Mouse (Mus musculus): ENCODE results near the gene Tollip. TPM values are rescaled to one million over a fixed set of nuclear protein-coding genes. Genes with fewer than 3 reads are reported as not detected.

Gene Tollip
- polyA plus RNA-seq, 1 experiment from 2014 or later: 20.0 TPM

DNA sequence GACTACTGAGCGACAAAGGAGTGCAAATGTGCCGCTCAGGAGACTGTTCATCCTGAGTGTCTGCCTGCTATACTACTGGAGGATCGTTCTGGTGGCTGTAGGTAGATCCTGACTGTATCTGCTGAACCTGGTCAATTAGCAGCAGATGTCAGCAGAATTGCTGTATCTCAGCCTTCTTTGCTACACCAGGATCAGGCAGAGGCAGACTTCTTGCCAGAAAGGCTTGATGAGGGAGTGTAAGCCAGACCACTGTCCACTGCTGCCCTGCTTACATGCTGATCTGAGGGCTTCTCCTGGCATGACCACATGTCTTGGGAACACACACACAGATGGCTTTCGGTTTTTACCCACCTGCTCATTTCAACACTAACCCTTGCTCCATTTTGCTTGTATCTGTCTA is 33.5 kb upstream of the Tollip start:
- WGBS (ENCODE audit: insufficient replicate concordance): 62% methylated on average over 4 of the region's 4 CpGs
- Histone ChIP-seq H3K36me3 (no peaks in the 10 kb centered on the region), H3K9ac (no peak overlapping the region), H3K27me3 (peaks cover 76% of the 10 kb centered on the region), H3K9me3 (replicated peaks) (no peaks in the 10 kb centered on the region), H3K27ac (no peak overlapping the region), H3K4me2 (no peak overlapping the region), H3K4me1 (replicated peaks) (peaks cover 7% of the 10 kb centered on the region), H3K4me3 (replicated peaks) (no peak overlapping the region)
- no peak for DNase-seq
- no peak for ATAC-seq (ENCODE audit: low read depth)

DNA sequence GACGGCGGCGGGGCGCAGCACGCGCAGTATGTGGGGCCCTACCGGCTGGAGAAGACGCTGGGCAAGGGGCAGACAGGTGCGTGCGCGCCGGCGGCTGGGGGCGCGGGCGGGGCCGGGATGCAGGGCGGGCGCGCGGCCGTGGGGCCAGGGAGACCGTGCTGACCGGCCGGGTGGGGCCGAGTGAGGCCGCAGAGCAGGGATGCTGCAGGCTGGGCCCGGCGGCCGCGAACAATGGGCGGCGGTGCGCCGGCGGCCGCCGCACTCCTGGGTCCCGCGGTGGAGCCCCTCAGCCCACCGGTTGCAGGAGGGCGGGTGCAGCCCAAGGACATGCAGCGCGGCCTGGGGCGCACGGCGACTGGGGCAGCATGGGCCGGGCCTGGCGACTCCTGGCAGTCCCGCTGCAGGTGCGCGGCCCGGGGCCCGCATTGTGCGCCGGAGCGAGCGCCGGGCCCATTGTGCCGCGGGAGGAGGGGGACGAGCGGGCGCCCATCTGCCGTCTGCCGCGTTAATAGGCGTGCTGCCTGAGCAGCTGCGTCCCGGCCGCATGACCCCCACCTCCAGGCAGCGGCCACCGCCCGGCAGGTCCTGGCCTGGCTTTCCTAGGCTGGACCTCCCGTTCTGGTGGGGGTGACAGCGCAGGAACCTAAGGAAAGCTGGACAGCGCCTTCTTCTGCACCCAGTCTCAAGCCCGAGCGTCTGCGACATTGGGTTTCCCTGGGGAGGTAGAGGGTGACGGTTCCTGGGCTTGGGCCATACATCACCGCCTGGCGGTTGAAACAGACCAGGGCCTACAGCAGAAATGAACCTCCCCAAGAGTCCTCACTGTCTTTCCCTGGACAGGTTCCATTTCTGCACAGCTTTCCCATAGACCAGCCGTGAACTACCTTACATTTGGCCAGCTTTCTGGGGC is 32.1 kb upstream of the Tollip start:
- peak overlapping the region; percentile 67 for H3K4me2 ChIP-seq
- H3K4me3 ChIP-seq (replicated peaks): peak overlapping the region; percentile 45
- WGBS (ENCODE audit: insufficient replicate concordance): 3% methylated on average over 73 of the region's 84 CpGs
- H3K4me1 ChIP-seq (replicated peaks): peaks cover 7% of the 10 kb centered on the region
- peaks cover 90% of the 10 kb centered on the region for H3K27me3 ChIP-seq
- H3K27ac ChIP-seq: no peak overlapping the region
- ATAC-seq (ENCODE audit: low read depth) (no peak), DNase-seq (no peak)
- H3K9ac ChIP-seq: no peak overlapping the region
- no peaks in the 10 kb centered on the region for H3K36me3 ChIP-seq
- H3K9me3 ChIP-seq (replicated peaks): no peaks in the 10 kb centered on the region

DNA sequence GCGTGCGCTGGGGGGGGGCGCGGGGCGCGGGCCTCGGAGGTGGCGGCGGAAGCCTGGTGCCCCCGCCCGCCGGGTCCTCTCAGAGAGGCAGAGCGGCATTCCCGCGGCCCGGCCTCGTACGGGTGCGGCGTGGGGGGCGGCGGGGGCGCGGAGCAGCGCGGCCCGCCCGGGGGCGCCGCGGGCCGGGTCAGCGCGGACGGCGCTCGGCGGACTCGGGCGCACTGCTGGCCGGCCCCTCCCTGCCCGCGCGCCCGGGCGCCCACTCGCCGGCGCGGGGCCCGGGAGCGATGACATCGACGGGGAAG is 31.4 kb upstream of the Tollip start:
- Histone ChIP-seq H3K27ac (no peak overlapping the region), H3K36me3 (no peaks in the 10 kb centered on the region), H3K4me3 (replicated peaks) (peak overlapping the region; percentile 45), H3K27me3 (peaks cover 94% of the 10 kb centered on the region), H3K9ac (no peak overlapping the region), H3K4me2 (peak overlapping the region; percentile 67), H3K9me3 (replicated peaks) (no peaks in the 10 kb centered on the region), H3K4me1 (replicated peaks) (peaks cover 7% of the 10 kb centered on the region)
- no peak for DNase-seq
- ATAC-seq (ENCODE audit: low read depth): peak; percentile 12; the same call in 1 of the 2 replicates
- 0% methylated on average over 20 of the region's 54 CpGs for WGBS (ENCODE audit: insufficient replicate concordance)

DNA sequence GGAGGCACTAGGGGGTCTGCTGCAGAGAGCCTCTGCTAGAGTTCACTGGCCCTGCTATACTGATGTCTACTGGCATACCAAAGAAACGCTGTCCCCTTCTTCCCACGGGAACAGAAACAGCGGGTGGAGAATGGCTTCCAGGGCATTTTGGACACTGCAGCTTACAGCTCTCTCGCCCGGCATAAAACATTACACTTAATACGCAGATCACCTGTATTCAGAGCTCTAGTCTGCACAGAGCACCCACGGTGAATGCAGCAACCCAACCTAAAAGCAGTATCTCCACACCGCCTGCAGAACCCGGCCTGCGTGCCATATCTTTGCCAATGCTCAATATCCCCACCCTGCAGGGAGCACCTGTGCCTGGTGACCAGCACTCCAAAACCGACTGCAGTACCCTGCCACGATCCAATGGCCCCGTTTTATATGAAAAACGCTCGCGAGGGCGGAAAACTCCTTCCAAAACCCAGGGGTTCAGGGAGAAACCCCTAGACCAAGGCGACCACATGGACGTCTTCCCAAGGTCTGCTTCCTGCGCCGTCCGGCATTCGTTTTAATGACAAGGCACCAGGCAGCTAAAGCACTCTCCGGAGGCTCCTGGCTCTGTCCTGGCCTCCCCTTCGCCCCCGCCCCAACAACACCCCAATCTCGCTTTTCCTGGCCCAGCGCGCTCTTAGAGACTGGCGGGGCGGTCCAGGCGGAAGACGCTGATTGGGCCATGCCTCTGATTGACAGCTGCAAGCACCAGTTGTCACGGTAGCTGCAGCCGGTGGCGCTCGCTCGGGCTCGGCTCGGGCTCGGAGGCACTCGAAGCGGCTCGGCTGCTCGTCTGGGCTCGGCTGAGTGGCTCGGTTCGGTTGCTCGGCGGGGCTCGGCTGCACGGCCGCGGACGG is 30.8 kb upstream of the Tollip start, which contains the start of gene Brsk2:
Brsk2 (plus strand) TSS at position 846 of the 893 bp plus-strand sequence.
- Histone ChIP-seq H3K4me3 (replicated peaks) (peak within 1 kb of the TSS; percentile 45), H3K4me2 (peak within 1 kb of the TSS; percentile 67), H3K9me3 (replicated peaks) (no peaks in the 10 kb centered on the region), H3K27ac (no peak within 1 kb of the TSS), H3K27me3 (peaks cover 96% of the 10 kb centered on the region), H3K36me3 (no peaks in the 10 kb centered on the region), H3K9ac (no peak within 1 kb of the TSS), H3K4me1 (replicated peaks) (peaks cover 7% of the 10 kb centered on the region)
- WGBS (ENCODE audit: insufficient replicate concordance): 2% methylated on average over 55 of the region's 55 CpGs
- ATAC-seq (ENCODE audit: low read depth) (peak; percentile 90), DNase-seq (peak; percentile 58)

DNA sequence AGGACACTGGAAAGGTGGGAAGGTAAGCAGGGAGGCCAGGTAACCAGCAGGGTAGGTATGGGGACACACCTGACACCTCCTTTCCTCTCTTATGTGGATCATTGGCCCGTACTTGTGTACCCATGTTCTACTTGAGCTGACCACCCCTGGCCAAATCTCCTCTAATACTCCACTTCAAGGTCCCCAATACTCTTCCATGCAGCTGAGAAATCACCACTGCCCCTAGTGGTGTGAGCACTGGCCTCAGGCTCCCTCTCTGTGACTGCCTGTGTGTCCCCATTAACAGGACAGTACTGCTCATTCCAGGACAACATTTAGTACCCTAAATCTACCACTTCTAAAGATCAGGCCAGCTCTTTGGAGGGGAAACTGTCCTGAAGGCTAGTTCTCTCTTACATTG is 29.7 kb upstream of the Tollip start:
- H3K4me3 ChIP-seq (replicated peaks): no peak overlapping the region
- H3K4me2 ChIP-seq: no peak overlapping the region
- WGBS (ENCODE audit: insufficient replicate concordance): 35% methylated on average over 1 of the region's 1 CpGs
- no peak overlapping the region for H3K9ac ChIP-seq
- H3K9me3 ChIP-seq (replicated peaks): no peaks in the 10 kb centered on the region
- H3K27me3 ChIP-seq: peaks cover 94% of the 10 kb centered on the region
- no peak for ATAC-seq (ENCODE audit: low read depth)
- H3K4me1 ChIP-seq (replicated peaks): peaks cover 7% of the 10 kb centered on the region
- no peak overlapping the region for H3K27ac ChIP-seq
- no peaks in the 10 kb centered on the region for H3K36me3 ChIP-seq
- DNase-seq: no peak

DNA sequence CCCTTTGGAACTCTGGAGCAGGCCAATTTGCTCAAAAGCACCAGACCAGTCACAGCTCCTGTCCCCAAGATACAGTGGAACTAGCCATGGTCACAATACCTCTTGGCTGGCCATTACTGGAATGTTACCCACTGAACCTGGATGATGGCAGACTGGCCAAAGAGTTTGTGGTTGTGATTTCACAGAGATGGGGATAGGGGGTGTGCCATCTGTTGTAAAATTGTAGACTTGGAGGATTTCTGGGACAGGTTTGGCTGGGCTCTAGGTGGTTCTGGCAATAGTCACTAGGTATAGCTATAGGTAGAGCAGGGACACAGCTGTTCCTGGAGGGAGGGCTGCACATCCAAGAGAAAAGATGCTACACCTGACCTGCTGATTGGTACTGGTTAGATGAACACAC is 29.2 kb upstream of the Tollip start:
- DNase-seq (no peak), ATAC-seq (ENCODE audit: low read depth) (no peak)
- H3K27me3 ChIP-seq: peaks cover 89% of the 10 kb centered on the region
- H3K36me3 ChIP-seq: no peaks in the 10 kb centered on the region
- H3K9ac ChIP-seq: no peak overlapping the region
- no peak overlapping the region for H3K4me3 ChIP-seq (replicated peaks)
- peaks cover 7% of the 10 kb centered on the region for H3K4me1 ChIP-seq (replicated peaks)
- no peak overlapping the region for H3K4me2 ChIP-seq
- H3K27ac ChIP-seq: no peak overlapping the region
- H3K9me3 ChIP-seq (replicated peaks): no peaks in the 10 kb centered on the region

DNA sequence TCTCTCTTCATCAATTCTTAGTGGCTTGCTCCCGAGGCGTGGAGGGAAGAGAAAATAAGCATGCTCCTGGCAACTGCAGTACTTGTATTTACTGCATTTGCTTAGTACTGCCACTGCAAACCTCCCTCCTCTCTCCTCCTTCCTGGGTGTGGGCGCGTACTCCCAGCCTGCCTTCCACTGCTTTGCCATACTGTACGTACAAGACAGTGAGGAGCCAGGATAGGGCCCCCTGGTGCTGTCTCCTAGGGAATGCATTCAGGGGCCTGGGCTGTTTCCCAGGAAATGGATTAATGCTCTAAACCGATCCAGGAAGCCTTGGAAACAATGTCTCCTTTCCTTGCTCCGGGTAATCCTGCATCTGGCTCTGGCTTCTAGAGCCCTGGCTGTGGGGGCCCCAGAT is 27.6 kb upstream of the Tollip start:
- no peak overlapping the region for H3K4me2 ChIP-seq
- H3K4me3 ChIP-seq (replicated peaks): no peak overlapping the region
- no peak overlapping the region for H3K27ac ChIP-seq
- peaks cover 73% of the 10 kb centered on the region for H3K27me3 ChIP-seq
- ATAC-seq (ENCODE audit: low read depth) (no peak), DNase-seq (no peak)
- no peaks in the 10 kb centered on the region for H3K36me3 ChIP-seq
- no peak overlapping the region for H3K9ac ChIP-seq
- 34% methylated on average over 7 of the region's 7 CpGs for WGBS (ENCODE audit: insufficient replicate concordance)
- H3K9me3 ChIP-seq (replicated peaks): no peaks in the 10 kb centered on the region
- H3K4me1 ChIP-seq (replicated peaks): peaks cover 7% of the 10 kb centered on the region

DNA sequence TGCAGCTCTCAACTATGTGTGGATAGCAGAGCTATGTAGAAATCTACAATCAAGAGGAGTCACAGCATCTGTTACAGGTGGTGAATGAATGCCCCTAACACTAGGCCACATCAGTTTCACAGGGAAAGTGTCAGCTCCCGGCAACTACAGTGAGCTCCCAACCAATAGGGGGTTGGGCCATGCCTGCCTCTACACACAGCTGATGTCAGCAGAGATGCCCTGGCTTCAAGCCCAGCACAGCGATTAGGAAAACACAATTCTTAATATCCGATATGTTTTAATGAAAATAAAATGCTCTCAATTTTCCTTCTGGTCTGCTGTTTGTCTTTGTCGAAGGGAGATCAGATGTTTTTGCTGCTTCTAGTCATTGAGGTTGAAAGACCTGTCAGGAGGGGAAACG is 25.1 kb upstream of the Tollip start:
- no peak overlapping the region for H3K4me3 ChIP-seq (replicated peaks)
- no peaks in the 10 kb centered on the region for H3K36me3 ChIP-seq
- H3K27me3 ChIP-seq: peaks cover 58% of the 10 kb centered on the region
- H3K4me1 ChIP-seq (replicated peaks): no peaks in the 10 kb centered on the region
- WGBS (ENCODE audit: insufficient replicate concordance): 55% methylated on average over 5 of the region's 5 CpGs
- no peaks in the 10 kb centered on the region for H3K9me3 ChIP-seq (replicated peaks)
- ATAC-seq (ENCODE audit: low read depth) (no peak), DNase-seq (no peak)
- H3K27ac ChIP-seq: no peak overlapping the region
- no peak overlapping the region for H3K4me2 ChIP-seq
- no peak overlapping the region for H3K9ac ChIP-seq

DNA sequence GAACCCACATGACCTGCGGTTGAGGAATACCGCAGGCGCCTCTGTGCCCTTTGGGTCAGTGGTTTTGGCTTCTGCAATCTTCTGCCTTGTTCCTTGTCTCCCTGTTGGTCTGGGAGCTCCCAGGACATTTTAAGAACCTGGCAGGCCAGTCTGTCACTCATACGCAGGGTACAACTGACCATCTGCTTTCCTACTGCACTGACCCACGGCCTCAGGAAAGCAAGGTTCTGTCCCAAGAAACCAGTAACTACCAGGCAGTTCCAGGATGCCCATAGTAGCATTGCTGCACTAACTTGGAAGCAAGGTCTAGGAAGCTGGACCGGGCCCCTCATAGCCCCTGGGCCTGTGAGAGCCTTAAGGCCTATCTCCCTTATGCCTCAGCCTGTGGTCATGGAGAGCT is 16.6 kb upstream of the Tollip start:
- Histone ChIP-seq H3K4me2 (no peak overlapping the region), H3K27me3 (peaks cover 19% of the 10 kb centered on the region), H3K4me3 (replicated peaks) (no peak overlapping the region), H3K9me3 (replicated peaks) (no peaks in the 10 kb centered on the region), H3K9ac (no peak overlapping the region), H3K4me1 (replicated peaks) (no peaks in the 10 kb centered on the region), H3K27ac (no peak overlapping the region), H3K36me3 (no peaks in the 10 kb centered on the region)
- ATAC-seq (ENCODE audit: low read depth): no peak
- DNase-seq: no peak
- 75% methylated on average over 6 of the region's 6 CpGs for WGBS (ENCODE audit: insufficient replicate concordance)

DNA sequence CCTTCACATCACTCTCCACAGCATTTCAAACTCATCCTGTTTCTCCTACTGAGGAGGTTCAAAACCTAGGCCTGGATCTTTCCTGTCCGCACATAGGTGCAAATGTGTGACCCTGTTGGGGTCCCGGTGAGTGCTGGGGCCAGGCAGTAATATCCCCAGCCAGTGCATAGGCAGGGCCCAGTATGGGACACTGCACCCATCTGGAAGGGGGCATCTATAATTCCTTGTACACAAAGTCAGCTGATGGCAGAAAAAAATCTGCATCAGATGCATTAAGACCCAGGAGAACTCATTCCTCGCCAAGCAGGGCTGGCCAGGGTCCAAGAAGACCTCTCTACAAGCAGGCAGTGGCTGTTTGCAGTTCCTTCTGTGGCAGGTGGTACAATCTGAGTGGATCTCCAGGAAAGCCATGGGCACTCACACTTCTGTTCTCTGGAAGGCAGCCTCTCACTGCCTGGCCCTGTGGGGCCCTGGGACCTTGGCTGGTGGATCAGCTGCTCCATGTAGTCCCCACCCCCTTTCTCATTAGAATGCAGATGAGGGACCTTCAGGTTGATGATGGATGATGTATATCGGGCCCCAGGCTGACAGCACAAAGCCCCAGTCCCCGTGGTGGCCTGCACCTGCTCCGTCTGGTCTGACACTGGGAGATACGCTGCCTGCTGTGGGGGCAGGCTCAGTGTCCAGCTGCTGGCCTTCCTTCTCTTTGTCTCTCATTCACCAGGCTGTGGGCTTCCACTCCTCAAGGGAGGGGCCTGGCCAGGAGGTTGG is 16.0 kb upstream of the Tollip start:
- H3K27ac ChIP-seq: no peak overlapping the region
- 59% methylated on average over 7 of the region's 7 CpGs for WGBS (ENCODE audit: insufficient replicate concordance)
- no peak for DNase-seq
- no peaks in the 10 kb centered on the region for H3K9me3 ChIP-seq (replicated peaks)
- H3K36me3 ChIP-seq: no peaks in the 10 kb centered on the region
- no peaks in the 10 kb centered on the region for H3K4me1 ChIP-seq (replicated peaks)
- no peak overlapping the region for H3K4me2 ChIP-seq
- peaks cover 13% of the 10 kb centered on the region for H3K27me3 ChIP-seq
- ATAC-seq (ENCODE audit: low read depth): no peak
- H3K4me3 ChIP-seq (replicated peaks): no peak overlapping the region
- H3K9ac ChIP-seq: no peak overlapping the region

DNA sequence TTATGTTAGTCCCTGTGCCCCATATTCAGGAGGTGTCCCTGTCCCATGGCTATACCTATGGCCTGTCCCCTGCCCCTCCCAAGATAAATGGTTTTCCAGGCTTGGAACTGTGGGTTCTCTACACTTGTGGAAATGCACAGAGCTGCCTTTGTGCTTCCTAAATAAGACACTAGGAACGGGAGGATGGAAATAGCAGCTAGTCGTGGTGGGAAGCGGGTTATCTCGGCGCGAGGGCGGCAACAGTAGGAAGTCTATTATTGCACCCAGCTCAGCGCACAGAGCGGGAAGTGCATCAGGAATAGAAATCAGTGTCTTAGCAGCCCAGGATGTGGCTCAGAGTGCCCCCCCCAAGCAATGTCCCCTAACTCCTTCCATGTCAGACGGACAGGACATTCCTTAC is 10.3 kb upstream of the Tollip start:
- Histone ChIP-seq H3K4me3 (replicated peaks) (no peak overlapping the region), H3K27me3 (peaks cover 3% of the 10 kb centered on the region), H3K27ac (no peak overlapping the region), H3K4me2 (no peak overlapping the region), H3K4me1 (replicated peaks) (no peaks in the 10 kb centered on the region), H3K9ac (no peak overlapping the region), H3K36me3 (no peaks in the 10 kb centered on the region), H3K9me3 (replicated peaks) (no peaks in the 10 kb centered on the region)
- no peak for ATAC-seq (ENCODE audit: low read depth)
- DNase-seq: no peak
- 59% methylated on average over 10 of the region's 10 CpGs for WGBS (ENCODE audit: insufficient replicate concordance)
